Mouse (Mus musculus) midbrain, embryonic 14.5 days (tissue): ENCODE measurements at regions not wholly inside any gene's neighbourhood (a gene's known extent, or its start where the extent isn't known, plus 50 kb on each side); places are given as distances from the start of the nearest gene placed in this dataset.

Source experiments
- ATAC-seq: fragments of 200-750 bp; cut with Nextera tagmentation; 2 replicates; pipeline ENCODE4 v1.8.0; 2017; ENCODE audit warnings: moderate number of reproducible peaks, moderate library complexity; ENCODE audit not compliant: low FRiP score, low TSS enrichment
- DNase-seq: peaks from one replicate; pipeline ENCODE4 v3.0.0-alpha.2; 2015
- H3K27ac ChIP-seq: fragments of 300-500 bp; sonication (generic); replicated peaks from 2 replicates; pipeline ENCODE4 v1.5.1; 2014; ENCODE audit warnings: mild to moderate bottlenecking, low read depth, low read length, moderate library complexity
- H3K27me3 ChIP-seq: fragments of 300-500 bp; sonication (generic); 2 replicates; pipeline ENCODE4 v1.6.1; 2014; ENCODE audit warnings: low read length, control low read depth, mixed read lengths; ENCODE audit not compliant: control insufficient read depth, insufficient read depth
- H3K36me3 ChIP-seq: fragments of 300-500 bp; sonication (generic); 2 replicates; pipeline ENCODE4 v1.6.1; 2014; ENCODE audit warnings: low read length, control low read depth; ENCODE audit not compliant: control insufficient read depth, insufficient read depth
- H3K4me1 ChIP-seq: fragments of 300-500 bp; sonication (generic); 2 replicates; pipeline ENCODE4 v1.6.1; 2014; ENCODE audit warnings: mild to moderate bottlenecking, antibody characterized with exemption, low read length, control low read depth; ENCODE audit not compliant: control insufficient read depth, insufficient read depth
- H3K4me2 ChIP-seq: fragments of 300-500 bp; sonication (generic); 2 replicates; pipeline ENCODE4 v1.6.1; 2014; ENCODE audit warnings: mild to moderate bottlenecking, low read length, moderate library complexity
- H3K4me3 ChIP-seq: fragments of 300-500 bp; sonication (generic); replicated peaks from 2 replicates; pipeline ENCODE4 v1.5.1; 2014; ENCODE audit warnings: low read depth, low read length
- H3K9ac ChIP-seq: fragments of 300-500 bp; sonication (generic); replicated peaks from 2 replicates; pipeline ENCODE4 v1.6.1; 2014; ENCODE audit warnings: mild to moderate bottlenecking, low read length, moderate library complexity
- H3K9me3 ChIP-seq: fragments of 300-500 bp; sonication (generic); 2 replicates; pipeline ENCODE4 v1.6.1; 2016; ENCODE audit warnings: low read length, control low read depth, mixed read lengths; ENCODE audit not compliant: control insufficient read depth
- WGBS: fragments of 180-500 bp; shearing (Covaris S2); extraction: QIAGEN DNeasy Blood & Tissue Kit; methylation state at CpG from one replicate; pipeline ENCODE4 v1.1.7; 2014; 5-methylcytosine and 5-hydroxymethylcytosine counted together

DNA sequence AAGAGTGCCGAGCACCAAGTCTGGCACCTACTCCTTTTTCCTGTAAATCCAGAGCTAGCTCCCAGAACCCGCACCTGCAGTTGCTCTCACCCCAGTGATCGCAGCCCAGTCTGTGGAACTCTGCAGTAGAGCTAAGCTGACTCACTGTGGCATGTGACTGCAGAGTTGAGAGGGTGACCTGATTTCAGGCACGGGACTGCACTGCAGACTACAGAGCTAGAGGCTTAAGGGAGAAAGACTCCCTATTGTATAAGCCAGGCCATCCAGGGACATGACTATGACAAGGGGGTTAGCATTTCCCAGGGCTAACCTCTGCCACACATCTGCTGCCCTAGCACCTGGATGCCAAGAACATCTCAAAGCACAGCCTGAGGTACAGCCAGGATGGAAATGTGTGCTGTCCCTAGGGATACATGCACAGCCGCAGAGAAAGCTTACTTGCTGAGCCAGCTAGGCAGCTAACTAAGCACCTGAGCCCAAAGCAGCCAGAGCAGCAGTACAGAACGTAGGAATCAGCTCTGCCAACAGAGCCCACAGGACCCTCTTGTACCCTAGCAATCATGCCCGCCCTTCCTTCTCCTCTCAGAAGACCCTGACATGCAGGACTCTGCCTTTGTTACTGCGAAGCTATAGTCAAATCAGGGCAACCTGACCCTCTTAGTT, 192.3 kb upstream of the Snx19 start:
- no peak overlapping the region for H3K9ac ChIP-seq
- no peaks in the 10 kb centered on the region for H3K9me3 ChIP-seq
- H3K27ac ChIP-seq: no peak overlapping the region
- H3K4me1 ChIP-seq: peaks cover 5% of the 10 kb centered on the region; the same call in 1 of the 2 replicates
- WGBS: 67% methylated on average over 8 of the region's 8 CpGs
- no peaks in the 10 kb centered on the region for H3K27me3 ChIP-seq
- no peak overlapping the region for H3K4me3 ChIP-seq
- DNase-seq (peak; percentile 33), ATAC-seq (no peak)
- H3K4me2 ChIP-seq: no peak overlapping the region
- H3K36me3 ChIP-seq: no peaks in the 10 kb centered on the region

DNA sequence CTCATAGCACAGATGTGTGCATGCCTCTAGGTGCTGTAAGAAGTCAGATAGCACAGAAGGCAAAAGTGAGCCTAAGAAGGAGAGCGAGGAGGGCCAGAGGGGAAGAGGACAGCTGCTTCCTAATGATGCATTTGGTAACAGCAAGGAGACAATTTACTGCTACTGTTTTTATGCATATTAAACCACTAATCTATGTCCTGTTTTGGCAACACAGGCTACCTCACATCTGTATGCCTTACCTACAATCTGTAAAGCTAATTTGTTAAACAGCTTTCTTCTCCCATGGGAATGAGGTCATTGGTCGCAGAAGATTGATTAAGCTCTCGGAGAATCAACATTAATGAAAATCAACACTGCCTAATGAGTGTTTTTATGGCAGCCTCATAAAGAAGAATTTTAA, 191.1 kb upstream of the Snx19 start:
- Histone ChIP-seq H3K9ac (no peak overlapping the region), H3K9me3 (no peaks in the 10 kb centered on the region), H3K36me3 (no peaks in the 10 kb centered on the region), H3K4me2 (no peak overlapping the region), H3K27me3 (no peaks in the 10 kb centered on the region), H3K27ac (no peak overlapping the region), H3K4me3 (no peak overlapping the region), H3K4me1 (peaks cover 5% of the 10 kb centered on the region; the same call in 1 of the 2 replicates)
- ATAC-seq: no peak
- WGBS: 74% methylated on average over 3 of the region's 3 CpGs
- DNase-seq: no peak

DNA sequence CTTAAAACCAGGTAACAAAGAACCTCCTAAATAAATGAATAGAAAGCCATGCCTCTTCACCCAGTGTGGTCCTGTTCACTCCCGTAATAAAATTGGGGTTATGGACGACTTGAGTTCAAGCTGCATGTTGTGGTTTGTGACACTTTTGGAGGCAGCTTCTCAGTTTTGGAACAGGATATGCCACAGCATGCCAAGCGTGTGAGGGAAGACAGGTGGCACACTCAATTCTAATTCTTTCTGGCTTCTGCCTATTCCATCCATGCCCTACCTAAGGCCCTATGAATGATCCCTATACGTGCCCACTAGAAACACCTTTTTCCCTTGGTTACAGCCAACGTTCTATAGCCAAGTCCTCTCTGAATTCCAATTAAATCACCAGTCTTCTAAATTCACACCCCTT, 184.8 kb upstream of the Snx19 start:
- no peak overlapping the region for H3K9ac ChIP-seq
- no peak overlapping the region for H3K27ac ChIP-seq
- no peaks in the 10 kb centered on the region for H3K27me3 ChIP-seq
- DNase-seq (no peak), ATAC-seq (no peak)
- H3K4me3 ChIP-seq: no peak overlapping the region
- no peaks in the 10 kb centered on the region for H3K36me3 ChIP-seq
- no peak overlapping the region for H3K4me2 ChIP-seq
- WGBS: 90% methylated on average over 5 of the region's 5 CpGs
- H3K4me1 ChIP-seq: no peaks in the 10 kb centered on the region
- H3K9me3 ChIP-seq: no peaks in the 10 kb centered on the region

DNA sequence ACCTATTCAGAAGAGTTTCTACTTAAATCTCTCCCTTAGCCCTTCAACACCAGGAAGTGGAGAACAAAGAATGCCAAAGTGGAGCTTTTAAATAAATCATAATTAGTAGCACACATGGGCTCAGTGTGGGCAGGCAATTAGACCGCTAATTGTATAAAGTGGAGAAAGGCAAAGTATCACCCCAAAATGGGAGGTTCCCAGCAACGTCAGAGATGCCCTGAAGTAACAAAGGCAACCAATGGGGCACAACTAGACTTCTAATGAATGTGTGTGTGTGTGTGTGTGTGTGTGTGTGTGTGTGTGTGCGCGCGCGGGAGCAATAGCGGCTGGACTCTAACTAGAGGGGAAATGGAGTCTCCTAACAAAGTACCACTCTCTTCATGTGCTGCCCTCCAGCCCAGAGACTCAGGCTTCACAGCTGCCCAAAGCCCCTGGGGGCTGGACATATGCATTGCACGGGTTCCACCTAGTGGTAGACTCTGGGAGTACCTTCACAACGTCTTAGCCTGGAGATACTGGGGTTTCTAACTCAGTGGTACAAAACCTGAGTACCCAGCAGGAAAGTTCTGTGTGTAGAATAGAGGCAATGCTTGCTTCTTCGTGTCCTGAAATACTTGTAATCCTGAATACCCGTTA, 162.3 kb upstream of the Snx19 start:
- no peaks in the 10 kb centered on the region for H3K9me3 ChIP-seq
- H3K27me3 ChIP-seq: no peaks in the 10 kb centered on the region
- DNase-seq: peak; percentile 97
- no peak overlapping the region for H3K27ac ChIP-seq
- no peak overlapping the region for H3K9ac ChIP-seq
- 24% methylated on average over 11 of the region's 11 CpGs for WGBS
- no peaks in the 10 kb centered on the region for H3K36me3 ChIP-seq
- no peaks in the 10 kb centered on the region for H3K4me1 ChIP-seq
- no peak overlapping the region for H3K4me3 ChIP-seq
- peak; percentile 70; the same call in 1 of the 2 replicates for ATAC-seq
- no peak overlapping the region for H3K4me2 ChIP-seq

DNA sequence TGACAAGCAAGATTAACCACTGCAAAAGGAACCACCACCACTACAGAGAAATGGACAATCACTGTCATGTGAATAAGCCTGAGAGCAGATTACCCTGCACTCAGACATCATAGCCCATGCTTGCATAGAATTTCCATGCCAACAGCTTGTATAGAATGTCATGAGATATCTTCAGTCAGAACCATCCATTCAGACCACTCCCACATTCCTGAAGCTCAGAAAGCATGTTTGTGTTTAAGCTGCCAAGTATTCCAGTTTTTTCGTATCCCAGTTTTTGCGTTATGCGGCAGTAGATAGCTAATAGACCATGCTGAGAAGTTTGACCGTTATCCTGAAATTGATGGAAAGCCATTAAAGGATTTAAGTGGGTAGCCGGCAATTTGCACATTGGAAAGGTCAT, 155.8 kb upstream of the Snx19 start:
- ATAC-seq: no peak
- no peak for DNase-seq
- no peaks in the 10 kb centered on the region for H3K4me1 ChIP-seq
- no peak overlapping the region for H3K4me2 ChIP-seq
- no peaks in the 10 kb centered on the region for H3K27me3 ChIP-seq
- H3K36me3 ChIP-seq: no peaks in the 10 kb centered on the region
- no peak overlapping the region for H3K4me3 ChIP-seq
- WGBS: 85% methylated on average over 5 of the region's 5 CpGs
- H3K27ac ChIP-seq: no peak overlapping the region
- H3K9ac ChIP-seq: no peak overlapping the region
- no peaks in the 10 kb centered on the region for H3K9me3 ChIP-seq

DNA sequence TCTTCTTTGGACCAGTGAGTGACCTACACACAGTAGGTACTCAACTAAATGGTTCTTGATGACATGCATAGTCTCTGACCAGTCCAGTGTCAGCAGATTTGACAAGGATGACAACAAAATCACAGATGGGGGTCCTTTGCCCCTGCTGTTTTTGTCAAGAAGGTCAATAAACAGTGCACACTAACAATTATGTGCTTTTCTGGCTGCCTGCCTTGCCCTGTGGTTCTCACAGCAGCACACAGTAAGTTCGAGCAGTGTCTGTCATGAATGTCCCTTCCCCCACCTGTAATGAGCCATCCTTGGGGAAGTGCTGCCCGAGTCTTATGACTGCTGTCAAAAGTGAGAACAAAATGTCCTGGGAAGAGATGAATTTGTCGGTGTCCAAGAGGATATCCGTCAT, 153.1 kb upstream of the Snx19 start:
- Histone ChIP-seq H3K4me1 (no peaks in the 10 kb centered on the region), H3K27ac (no peak overlapping the region), H3K9ac (no peak overlapping the region), H3K4me3 (no peak overlapping the region), H3K4me2 (no peak overlapping the region), H3K27me3 (no peaks in the 10 kb centered on the region), H3K36me3 (no peaks in the 10 kb centered on the region), H3K9me3 (no peaks in the 10 kb centered on the region)
- 60% methylated on average over 4 of the region's 4 CpGs for WGBS
- DNase-seq: no peak
- no peak for ATAC-seq

DNA sequence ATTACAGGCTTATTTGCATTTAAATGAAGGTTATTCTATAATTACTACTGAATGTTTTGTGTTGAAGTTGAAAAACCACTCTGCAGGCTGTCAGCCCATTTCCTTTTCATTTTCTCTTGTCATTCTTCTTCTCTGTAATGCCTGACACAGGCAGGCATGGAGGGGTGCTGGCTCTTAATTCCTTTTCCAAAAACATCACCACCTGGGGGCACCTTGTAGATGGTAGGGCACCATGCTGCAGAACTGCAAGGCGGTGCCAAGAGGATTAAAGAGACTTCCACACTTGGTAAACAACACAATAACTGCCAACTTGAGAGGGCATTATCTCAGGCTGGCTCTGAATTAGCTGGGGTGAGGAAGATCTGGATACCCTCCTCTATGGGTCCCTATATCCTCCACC, 148.7 kb upstream of the Snx19 start:
- DNase-seq (no peak), ATAC-seq (no peak)
- no peak overlapping the region for H3K4me3 ChIP-seq
- H3K9ac ChIP-seq: no peak overlapping the region
- H3K27me3 ChIP-seq: no peaks in the 10 kb centered on the region
- no peaks in the 10 kb centered on the region for H3K36me3 ChIP-seq
- no peaks in the 10 kb centered on the region for H3K9me3 ChIP-seq
- WGBS: 42% methylated on average over 1 of the region's 1 CpGs
- no peak overlapping the region for H3K27ac ChIP-seq
- H3K4me2 ChIP-seq: no peak overlapping the region
- no peaks in the 10 kb centered on the region for H3K4me1 ChIP-seq

DNA sequence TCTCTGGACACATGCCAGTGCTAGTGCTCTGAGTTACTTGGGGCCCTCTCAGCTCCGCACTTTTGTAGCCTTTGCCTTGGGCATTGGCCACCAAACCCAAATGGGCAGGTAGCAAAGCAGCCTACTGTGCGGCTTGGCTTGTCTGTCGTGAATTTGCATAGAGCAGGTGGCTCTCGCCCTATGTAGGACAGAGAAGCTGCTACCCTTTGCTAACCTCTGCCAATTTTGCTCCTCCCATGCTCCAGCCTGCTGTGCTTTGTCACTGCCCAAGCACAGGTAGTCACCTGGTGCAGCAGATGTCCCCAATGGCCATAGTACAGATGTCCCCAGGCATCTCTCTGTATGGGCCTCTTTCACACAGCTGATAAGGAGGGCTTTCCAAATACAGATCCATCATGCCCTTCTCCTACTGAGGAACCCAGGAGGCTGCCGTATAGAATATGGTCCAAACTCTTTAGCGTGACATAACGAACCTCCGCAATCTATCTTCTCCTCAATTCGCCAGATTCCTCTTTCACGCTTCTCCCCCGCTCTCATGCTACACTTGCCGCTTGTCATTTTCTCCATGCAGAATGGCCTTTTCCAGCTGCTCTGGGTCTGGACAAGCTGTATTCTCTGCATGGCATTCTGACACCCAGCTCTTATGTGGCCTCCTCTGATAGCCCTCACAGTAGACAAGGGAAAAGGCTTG, 143.7 kb upstream of the Snx19 start:
- Histone ChIP-seq H3K9me3 (no peaks in the 10 kb centered on the region), H3K27me3 (no peaks in the 10 kb centered on the region), H3K4me2 (no peak overlapping the region), H3K4me1 (peaks cover 21% of the 10 kb centered on the region), H3K4me3 (no peak overlapping the region), H3K27ac (no peak overlapping the region), H3K36me3 (no peaks in the 10 kb centered on the region), H3K9ac (no peak overlapping the region)
- ATAC-seq (no peak), DNase-seq (no peak)
- WGBS: 89% methylated on average over 12 of the region's 12 CpGs

DNA sequence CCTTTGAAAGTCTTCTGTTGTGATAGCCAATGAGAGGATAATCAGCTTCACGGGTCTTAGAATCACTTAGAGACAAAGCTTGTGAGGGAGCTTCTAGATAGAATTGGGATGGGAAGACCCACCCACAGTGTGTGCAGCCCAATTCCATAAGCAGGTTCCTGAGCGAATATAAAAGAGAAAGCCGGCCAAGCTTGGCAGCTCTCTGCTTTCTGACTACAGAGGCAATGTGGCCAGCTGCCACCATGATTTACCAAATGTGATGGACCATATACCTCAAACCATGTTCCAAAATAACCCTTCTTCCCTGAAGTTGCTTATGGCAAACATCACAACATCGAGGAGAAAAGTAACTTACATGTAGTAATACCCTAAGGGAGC, 143.1 kb upstream of the Snx19 start:
- Histone ChIP-seq H3K27me3 (no peaks in the 10 kb centered on the region), H3K9me3 (no peaks in the 10 kb centered on the region), H3K4me1 (peaks cover 21% of the 10 kb centered on the region), H3K9ac (no peak overlapping the region), H3K4me3 (no peak overlapping the region), H3K4me2 (no peak overlapping the region), H3K27ac (no peak overlapping the region), H3K36me3 (no peaks in the 10 kb centered on the region)
- DNase-seq (no peak), ATAC-seq (no peak)
- WGBS: 50% methylated on average over 4 of the region's 4 CpGs
